Mouse (Mus musculus) forebrain, embryonic 11.5 days (tissue): Measurements from ENCODE around the gene Prdm16. TPM values are rescaled to one million over a fixed set of nuclear protein-coding genes. Genes with fewer than 3 reads are reported as not detected.
A peak's percentile ranks its signal among the peaks of the same experiment; 100 is the strongest.

Experiments used
- ATAC-seq: fragments of 200-750 bp; cut with Nextera tagmentation; replicated peaks from 2 replicates; pipeline ENCODE4 v1.8.0; 2017; ENCODE audit warnings: moderate TSS enrichment; ENCODE audit not compliant: low FRiP score
- DNase-seq: peaks from one replicate; pipeline ENCODE4 v3.0.0-alpha.2; 2017; ENCODE audit warnings: low spot score
- H3K27ac ChIP-seq: fragments of 300-500 bp; sonication (generic); 2 replicates; pipeline ENCODE4 v1.5.1; 2014; ENCODE audit warnings: low read depth, low read length
- H3K27me3 ChIP-seq: fragments of 300-500 bp; sonication (generic); 2 replicates; pipeline ENCODE4 v1.6.1; 2014; ENCODE audit warnings: mild to moderate bottlenecking, low read length, mixed read lengths; ENCODE audit not compliant: control insufficient read depth, insufficient read depth
- H3K36me3 ChIP-seq: fragments of 300-500 bp; sonication (generic); 2 replicates; pipeline ENCODE4 v1.6.1; 2014; ENCODE audit warnings: mild to moderate bottlenecking, low read length, moderate library complexity, mixed read lengths; ENCODE audit not compliant: control insufficient read depth, insufficient read depth
- H3K4me1 ChIP-seq: fragments of 300-500 bp; sonication (generic); replicated peaks from 2 replicates; pipeline ENCODE4 v1.6.1; 2014; ENCODE audit warnings: low read length, mixed read lengths; ENCODE audit not compliant: control insufficient read depth, insufficient read depth
- H3K4me2 ChIP-seq: fragments of 300-500 bp; sonication (generic); 2 replicates; pipeline ENCODE4 v1.6.1; 2014; ENCODE audit warnings: low read depth, mild to moderate bottlenecking, low read length, moderate library complexity, mixed read lengths; ENCODE audit not compliant: severe bottlenecking
- H3K4me3 ChIP-seq: fragments of 300-500 bp; sonication (generic); 2 replicates; pipeline ENCODE4 v1.5.1; 2014; ENCODE audit warnings: low read depth, low read length
- H3K9ac ChIP-seq: fragments of 300-500 bp; sonication (generic); 2 replicates; pipeline ENCODE4 v1.6.1; 2014; ENCODE audit warnings: low read length
- H3K9me3 ChIP-seq: fragments of 300-500 bp; sonication (generic); 2 replicates; pipeline ENCODE4 v1.6.1; 2016; ENCODE audit warnings: low read length, mixed read lengths; ENCODE audit not compliant: control insufficient read depth
- WGBS: fragments of 180-500 bp; shearing (Covaris S2); extraction: QIAGEN DNeasy Blood & Tissue Kit; methylation state at CpG from one replicate; pipeline ENCODE4 v1.1.7; 2014; 5-methylcytosine and 5-hydroxymethylcytosine counted together
- polyA plus RNA-seq: library from polyadenylated mRNA; unstranded; fragments of >200 nt; fragmentation: Nextera tagmentation; extraction: Ambion mirVana; gene quantifications from 2 replicates; pipeline ENCODE4 v1.2.1, GENCODE M21; 2014

Gene Prdm16
- polyA plus RNA-seq, 1 experiment from 2014 or later = 49.3 TPM

GRCm38 (mm10) chr4:154328431-154328830, 308.2 kb downstream of the Prdm16 start:
- Histone ChIP-seq H3K9me3 (no peaks in the 10 kb centered on the region), H3K4me3 (no peak overlapping the region), H3K9ac (no peak overlapping the region), H3K27ac (no peak overlapping the region), H3K4me2 (no peak overlapping the region), H3K36me3 (no peaks in the 10 kb centered on the region; the same call in 1 of the 2 replicates), H3K27me3 (no peaks in the 10 kb centered on the region), H3K4me1 (no peaks in the 10 kb centered on the region)
- 7% methylated on average over 14 of the region's 20 CpGs for WGBS
- DNase-seq (no peak), ATAC-seq (no peak)

GRCm38 (mm10) chr4:154325410-154325809, 311.3 kb downstream of the Prdm16 start:
- H3K4me2 ChIP-seq = no peak overlapping the region
- H3K4me3 ChIP-seq = no peak overlapping the region
- no peaks in the 10 kb centered on the region for H3K4me1 ChIP-seq
- no peak overlapping the region for H3K27ac ChIP-seq
- no peaks in the 10 kb centered on the region for H3K36me3 ChIP-seq
- H3K27me3 ChIP-seq = no peaks in the 10 kb centered on the region
- 73% methylated on average over 4 of the region's 4 CpGs for WGBS
- no peaks in the 10 kb centered on the region for H3K9me3 ChIP-seq
- no peak for DNase-seq
- no peak overlapping the region for H3K9ac ChIP-seq
- no peak for ATAC-seq

- Histone ChIP-seq H3K9ac (no peak overlapping the region), H3K9me3 (no peaks in the 10 kb centered on the region), H3K27ac (peak overlapping the region; percentile 53; the same call in 1 of the 2 replicates), H3K4me2 (no peak overlapping the region), H3K36me3 (no peaks in the 10 kb centered on the region), H3K4me3 (no peak overlapping the region), H3K4me1 (no peaks in the 10 kb centered on the region), H3K27me3 (no peaks in the 10 kb centered on the region)
- 78% methylated on average over 11 of the region's 11 CpGs for WGBS
- DNase-seq (no peak), ATAC-seq (no peak)
Measured at GRCm38 (mm10) chr4:154313622-154313967, 323.1 kb downstream of the Prdm16 start.

GRCm38 (mm10) chr4:154312935-154313621, 323.6 kb downstream of the Prdm16 start:
- no peaks in the 10 kb centered on the region for H3K4me1 ChIP-seq
- no peak overlapping the region for H3K9ac ChIP-seq
- H3K27ac ChIP-seq = peak overlapping the region; percentile 53
- no peak overlapping the region for H3K4me2 ChIP-seq
- H3K36me3 ChIP-seq = no peaks in the 10 kb centered on the region
- no peaks in the 10 kb centered on the region for H3K27me3 ChIP-seq
- ATAC-seq (0 out of 2 replicates have a peak, but pooled peaks have one; percentile 42), DNase-seq (no peak)
- 21% methylated on average over 4 of the region's 4 CpGs for WGBS
- H3K4me3 ChIP-seq = no peak overlapping the region
- no peaks in the 10 kb centered on the region for H3K9me3 ChIP-seq

- 0 out of 2 replicates have a peak, but pooled peaks have one; percentile 42 for ATAC-seq
- Histone ChIP-seq H3K4me3 (no peak overlapping the region), H3K27ac (peak overlapping the region; percentile 53), H3K4me1 (no peaks in the 10 kb centered on the region), H3K9me3 (no peaks in the 10 kb centered on the region), H3K4me2 (no peak overlapping the region), H3K9ac (no peak overlapping the region), H3K27me3 (no peaks in the 10 kb centered on the region), H3K36me3 (no peaks in the 10 kb centered on the region)
- DNase-seq = no peak
- 85% methylated on average over 2 of the region's 2 CpGs for WGBS
Measured at GRCm38 (mm10) chr4:154312143-154312812, 324.4 kb downstream of the Prdm16 start.

GRCm38 (mm10) chr4:154310576-154311262, 326.0 kb downstream of the Prdm16 start:
- H3K36me3 ChIP-seq = no peaks in the 10 kb centered on the region
- H3K9me3 ChIP-seq = no peaks in the 10 kb centered on the region
- H3K9ac ChIP-seq = no peak overlapping the region
- no peaks in the 10 kb centered on the region for H3K4me1 ChIP-seq
- WGBS = 82% methylated on average over 9 of the region's 9 CpGs
- H3K4me3 ChIP-seq = no peak overlapping the region
- no peak for ATAC-seq
- no peak overlapping the region for H3K27ac ChIP-seq
- no peak for DNase-seq
- H3K4me2 ChIP-seq = no peak overlapping the region
- H3K27me3 ChIP-seq = no peaks in the 10 kb centered on the region

- no peak overlapping the region for H3K27ac ChIP-seq
- ATAC-seq = no peak
- H3K4me1 ChIP-seq = no peaks in the 10 kb centered on the region
- no peaks in the 10 kb centered on the region for H3K9me3 ChIP-seq
- no peak for DNase-seq
- no peak overlapping the region for H3K4me2 ChIP-seq
- no peaks in the 10 kb centered on the region for H3K36me3 ChIP-seq
- 76% methylated on average over 2 of the region's 2 CpGs for WGBS
- no peak overlapping the region for H3K9ac ChIP-seq
- H3K4me3 ChIP-seq = no peak overlapping the region
- H3K27me3 ChIP-seq = no peaks in the 10 kb centered on the region
Measured at GRCm38 (mm10) chr4:154309131-154309530, 327.5 kb downstream of the Prdm16 start.

- Histone ChIP-seq H3K27ac (no peak within 1 kb of the TSS), H3K9me3 (no peaks in the 10 kb centered on the region), H3K4me3 (no peak within 1 kb of the TSS), H3K9ac (no peak within 1 kb of the TSS), H3K36me3 (no peaks in the 10 kb centered on the region), H3K27me3 (peaks cover 28% of the 10 kb centered on the region), H3K4me2 (no peak within 1 kb of the TSS), H3K4me1 (peaks cover 8% of the 10 kb centered on the region)
- 29% methylated on average over 7 of the region's 7 CpGs for WGBS
- DNase-seq (peak; percentile 81), ATAC-seq (peak; percentile 36; the same call in 1 of the 2 replicates)
Measured at GRCm38 (mm10) chr4:154301466-154301881, 335.2 kb downstream of the Prdm16 start, which contains the start of gene Arhgef16. Gene Arhgef16 (minus strand): TSS chr4:154301676.
